Mouse (Mus musculus) CH12.LX (cell line): Measurements from ENCODE around the gene Cma1. TPM values are rescaled to one million over a fixed set of nuclear protein-coding genes. Genes with fewer than 3 reads are reported as not detected.
"Not testable (repeated sequence)": the region's sequence is repeated elsewhere in the genome, so short reads cannot be mapped to it uniquely, and the experiment has no call there.

Source experiments
- DNase-seq: peaks from one replicate; pipeline ENCODE4 v3.0.0-alpha.2; 2013; ENCODE audit errors: extremely low read depth
- H3K27ac ChIP-seq: 2 replicates; pipeline ENCODE4 v1.5.1; 2012; ENCODE audit warnings: low read depth, mild to moderate bottlenecking, control low read depth, moderate library complexity; ENCODE audit not compliant: insufficient read depth
- H3K27me3 ChIP-seq: replicated peaks from 2 replicates; pipeline ENCODE3; 2012; ENCODE audit warnings: inconsistent platforms
- H3K36me3 ChIP-seq, 2 experiments: replicated peaks in 1 of 2; 2 replicates each; pipeline versions ENCODE3 to v1.6.1; 2012; ENCODE audit warnings: inconsistent platforms in 1 of 2, low read length in 1 of 2, mild to moderate bottlenecking in 1 of 2, mixed read lengths in 1 of 2, moderate library complexity in 1 of 2; ENCODE audit not compliant: control insufficient read depth in 1 of 2, insufficient read depth in 1 of 2
- H3K4me1 ChIP-seq, 2 experiments: 2 replicates each; pipeline ENCODE4 v1.6.1; 2012; ENCODE audit warnings: inconsistent platforms in 1 of 2, moderate library complexity in 1 of 2; ENCODE audit not compliant: insufficient read depth in 2 of 2, control insufficient read depth in 1 of 2
- H3K4me2 ChIP-seq: 2 replicates; pipeline ENCODE4 v1.6.1; 2012; ENCODE audit warnings: low read depth, mild to moderate bottlenecking, control low read depth; ENCODE audit not compliant: poor library complexity, insufficient read depth, severe bottlenecking
- H3K4me3 ChIP-seq, 3 experiments: fragments of 150-350 bp in 1 of 3; sonication (generic) in 1 of 3; replicated peaks in 1 of 3; 2 replicates each; pipeline versions ENCODE3 to v1.5.1; 2011 to 2012; ENCODE audit warnings: low read depth in 2 of 3, low read length in 2 of 3, mild to moderate bottlenecking in 2 of 3, moderate library complexity in 2 of 3, control low read depth in 1 of 3, improper control_type of control experiment in 1 of 3, inconsistent platforms in 1 of 3, mixed read lengths in 1 of 3; ENCODE audit not compliant: poor library complexity in 1 of 3
- H3K79me2 ChIP-seq: replicated peaks from 2 replicates; pipeline ENCODE4 v1.6.1; 2012; ENCODE audit warnings: mild to moderate bottlenecking, moderate library complexity; ENCODE audit not compliant: control insufficient read depth, poor library complexity, insufficient read depth, severe bottlenecking; ENCODE audit errors: extremely low read depth
- H3K9ac ChIP-seq: 2 replicates; pipeline ENCODE4 v1.6.1; 2012; ENCODE audit warnings: low read depth, mild to moderate bottlenecking, control low read depth, moderate library complexity; ENCODE audit not compliant: insufficient read depth
- H3K9me3 ChIP-seq: replicated peaks from 2 replicates; pipeline ENCODE3; 2012; ENCODE audit warnings: low read length, inconsistent platforms, mixed read lengths
- CHD2 ChIP-seq: IDR thresholded peaks from 2 replicates; pipeline ENCODE4 v1.6.1; 2011; ENCODE audit warnings: low read length, improper control_type of control experiment
- CTCF ChIP-seq, 2 experiments: IDR thresholded peaks in 1 of 2; conservative IDR thresholded peaks in 1 of 2; 2 replicates each; pipeline ENCODE4 v1.5.1; 2011 to 2012; ENCODE audit warnings: low read depth in 2 of 2, low read length in 2 of 2, improper control_type of control experiment in 1 of 2, inconsistent platforms in 1 of 2, mild to moderate bottlenecking in 1 of 2, moderate library complexity in 1 of 2
- E2F4 ChIP-seq: IDR thresholded peaks from 2 replicates; pipeline ENCODE4 v1.6.1; 2011; ENCODE audit warnings: low read depth, low read length, improper control_type of control experiment; ENCODE audit not compliant: insufficient replicate concordance
- ELF1 ChIP-seq: IDR thresholded peaks from 2 replicates; pipeline ENCODE4 v1.6.1; 2014; ENCODE audit warnings: low read depth, mild to moderate bottlenecking, inconsistent platforms, low read length, improper control_type of control experiment
- EP300 ChIP-seq: IDR thresholded peaks from 2 replicates; pipeline ENCODE4 v1.6.1; 2011; ENCODE audit warnings: low read length, improper control_type of control experiment
- GABPA ChIP-seq: IDR thresholded peaks from 2 replicates; pipeline ENCODE4 v1.6.1; 2012; ENCODE audit warnings: low read depth, low read length, improper control_type of control experiment, inconsistent platforms; ENCODE audit not compliant: insufficient replicate concordance
- JUND ChIP-seq: conservative IDR thresholded peaks from 2 replicates; pipeline ENCODE4 v1.6.1; 2011; ENCODE audit warnings: low read depth, low read length, improper control_type of control experiment
- MAX ChIP-seq: IDR thresholded peaks from 2 replicates; pipeline ENCODE4 v1.6.1; 2011; ENCODE audit warnings: low read length, improper control_type of control experiment
- MXI1 ChIP-seq: IDR thresholded peaks from 2 replicates; pipeline ENCODE4 v1.6.1; 2011; ENCODE audit warnings: mild to moderate bottlenecking, low read depth, low read length, improper control_type of control experiment
- MYC ChIP-seq: IDR thresholded peaks from 2 replicates; pipeline ENCODE4 v1.6.1; 2011; ENCODE audit warnings: low read depth, mild to moderate bottlenecking, improper control_type of control experiment, low read length
- PAX5 ChIP-seq: IDR thresholded peaks from 2 replicates; pipeline ENCODE4 v1.6.1; 2012; ENCODE audit warnings: low read length, inconsistent platforms, mixed read lengths
- POLR2A ChIP-seq: IDR thresholded peaks from 2 replicates; pipeline ENCODE4 v1.6.1; 2011; ENCODE audit warnings: low read depth, mild to moderate bottlenecking, improper control_type of control experiment, low read length
- POLR2AphosphoS2 ChIP-seq: IDR thresholded peaks from 2 replicates; pipeline ENCODE4 v1.6.1; 2011; ENCODE audit warnings: low read depth, low read length, improper control_type of control experiment
- RAD21 ChIP-seq: IDR thresholded peaks from 2 replicates; pipeline ENCODE4 v1.6.1; 2011; ENCODE audit warnings: low read depth, mild to moderate bottlenecking, low read length, improper control_type of control experiment, moderate library complexity
- SMC3 ChIP-seq: IDR thresholded peaks from 2 replicates; pipeline ENCODE4 v1.6.1; 2011; ENCODE audit warnings: low read depth, low read length, improper control_type of control experiment
- USF1 ChIP-seq: IDR thresholded peaks from 2 replicates; pipeline ENCODE4 v1.6.1; 2014; ENCODE audit warnings: low read depth, mild to moderate bottlenecking, inconsistent platforms, low read length, improper control_type of control experiment
- ZMIZ1 ChIP-seq: IDR thresholded peaks from 2 replicates; pipeline ENCODE4 v1.6.1; 2012; ENCODE audit warnings: low read depth, mild to moderate bottlenecking, inconsistent platforms, low read length, improper control_type of control experiment
- ZNF384 ChIP-seq: IDR thresholded peaks from 2 replicates; pipeline ENCODE4 v1.6.1; 2012; ENCODE audit warnings: low read depth, low read length, improper control_type of control experiment, inconsistent platforms
- dilution Hi-C: fragments of 300-500 bp; cut with MboI; formaldehyde crosslinking; loops from 2 replicates; pipeline ENCODE4 v1.14.3; 2020; ENCODE audit warnings: low sequenced_read_pairs; ENCODE audit not compliant: extremely low pct_unique_long_range_greater_than_20kb, extremely low pct_ligation_motif_present
- in situ Hi-C: fragments of 300-500 bp; cut with MboI; formaldehyde crosslinking; loops from 3 replicates; pipeline ENCODE4 v1.14.3; 2019; ENCODE audit warnings: low sequenced_read_pairs, low pct_ligation_motif_present, low pct_unique_long_range_greater_than_20kb, mixed read lengths
- polyA plus RNA-seq: library from polyadenylated mRNA; unstranded; fragments of >175 nt; gene quantifications from 2 replicates; pipeline ENCODE4 v1.2.1, GENCODE M21; 2012; ENCODE audit warnings: low read depth; ENCODE audit not compliant: insufficient read length
- total RNA-seq, 2 experiments: library from RNA; depleted of rRNA; stranded (reverse); fragments of 300-350 nt in 1 of 2; fragments of >200 nt in 1 of 2; gene quantifications; 2 replicates each; pipeline ENCODE4 v1.2.3; 2012 to 2014

Gene Cma1
- total RNA-seq (2012; rRNA removed) = not detected in 2 replicates
- total RNA-seq (2014; rRNA removed) = not detected in 2 replicates
- not detected in 2 replicates for polyA plus RNA-seq

GRCm38 (mm10) chr14:55944575-55944974, at the start of gene Cma1:
Gene Cma1, minus strand, starts transcription at chr14:55944675.
- no peak for TF ChIP-seq MXI1
- no peak for TF ChIP-seq POLR2A
- TF ChIP-seq, all 38 proteins: peak for 0
- Histone ChIP-seq H3K36me3 (no peaks in the 10 kb centered on the region), H3K9me3 (no peaks in the 10 kb centered on the region), H3K27ac (no peak within 1 kb of the TSS), H3K4me2 (no peak within 1 kb of the TSS), H3K4me1 (peaks cover 4 to 10% of the 10 kb centered on the region in 2 experiments), H3K27me3 (peaks cover 5% of the 10 kb centered on the region), H3K79me2 (no peaks in the 10 kb centered on the region), H3K9ac (no peak within 1 kb of the TSS), H3K4me3 (no peak within 1 kb of the TSS)
- dilution Hi-C loops (no loop called here), in situ Hi-C loops (no loop called here)
- no peak for DNase-seq

- H3K4me3 ChIP-seq, H3K36me3 ChIP-seq, H3K9ac ChIP-seq, in situ Hi-C loops, dilution Hi-C loops, H3K27me3 ChIP-seq, DNase-seq, H3K27ac ChIP-seq, H3K9me3 ChIP-seq, H3K4me2 ChIP-seq, H3K79me2 ChIP-seq: not testable (repeated sequence)
- peaks cover 0 to 18% of the 10 kb centered on the region in 2 experiments; a peak in 3 of 4 replicates for H3K4me1 ChIP-seq
These were observed 43.0 kb upstream of the Cma1 start for GRCm38 (mm10) chr14:55987464-55987863.

GRCm38 (mm10) chr14:55963900-55964299, 19.4 kb upstream of the Cma1 start:
- DNase-seq = peak; percentile 59
- H3K9ac ChIP-seq, H3K79me2 ChIP-seq, H3K4me1 ChIP-seq, H3K36me3 ChIP-seq, dilution Hi-C loops, H3K9me3 ChIP-seq, H3K4me2 ChIP-seq, H3K4me3 ChIP-seq, in situ Hi-C loops, H3K27me3 ChIP-seq, H3K27ac ChIP-seq: not testable (repeated sequence)
- TF ChIP-seq CTCF (conservative IDR thresholded peaks at IDR 0.05 in 1 of 2, IDR thresholded peaks at IDR 0.05 in 1 of 2; ENCODE audit: low read depth in 2 of 2, low read length in 2 of 2) (peak in 1 of 2 experiments; percentile 74; a peak in 2 of 4 replicates), ZNF384 (peak; percentile 91), RAD21 (peak; percentile 29), SMC3 (peak; percentile 69), ELF1 (0 out of 2 replicates have a peak, but pooled peaks have one; percentile 8)

DNA sequence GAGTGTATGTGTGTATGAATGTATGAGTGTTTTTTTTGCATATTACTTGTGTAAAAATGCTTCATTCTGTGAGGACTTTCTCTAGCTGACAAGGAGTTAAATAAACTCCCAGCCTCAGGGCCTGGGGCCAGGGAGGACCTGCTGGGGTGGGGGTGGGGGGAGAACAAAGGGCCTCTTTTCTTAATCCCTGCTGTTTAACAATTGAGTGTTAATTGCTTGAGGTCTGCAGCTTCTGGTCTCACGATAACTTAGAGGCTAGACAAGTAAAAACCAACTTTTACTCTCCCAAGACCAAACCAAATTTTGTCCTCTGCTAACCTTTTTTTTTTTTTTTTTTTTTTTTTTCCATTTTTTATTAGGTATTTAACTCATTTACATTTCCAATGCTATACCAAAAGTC, 18.8 kb upstream of the Cma1 start:
- no peak overlapping the region for H3K4me2 ChIP-seq
- dilution Hi-C loops = no loop called here
- DNase-seq = no peak
- TF ChIP-seq E2F4 (no peak), CHD2 (no peak), EP300 (no peak), POLR2AphosphoS2 (no peak), MAX (no peak), ELF1 (no peak), ZMIZ1 (no peak), GABPA (no peak), USF1 (no peak), JUND (no peak), RAD21 (no peak), ZNF384 (no peak), POLR2A (no peak), MYC (no peak), PAX5 (no peak)
- no peaks in the 10 kb centered on the region for H3K36me3 ChIP-seq
- H3K9ac ChIP-seq = no peak overlapping the region
- in situ Hi-C loops = no loop called here
- H3K27ac ChIP-seq = no peak overlapping the region
- no peak overlapping the region for H3K4me3 ChIP-seq
- no peaks in the 10 kb centered on the region for H3K27me3 ChIP-seq
- H3K79me2 ChIP-seq = no peaks in the 10 kb centered on the region
- H3K4me1 ChIP-seq = peaks cover 4 to 9% of the 10 kb centered on the region in 2 experiments; a peak in 1 of 4 replicates
- no peaks in the 10 kb centered on the region for H3K9me3 ChIP-seq
